Mouse (Mus musculus): ENCODE data around the gene Atp6v0e2. TPM values are rescaled to one million over a fixed set of nuclear protein-coding genes. Genes with fewer than 3 reads are reported as not detected.
A peak's percentile ranks its signal among the peaks of the same experiment; 100 is the strongest.

Atp6v0e2 gene
- total RNA-seq (2014; rRNA removed) (288 and 325 TPM in 2 replicates), polyA plus RNA-seq (2015; fragmentation: Nextera tagmentation; extraction: Ambion mirVana) (384 and 414 TPM in 2 replicates)

GRCm38 (mm10) chr6:48537105-48537954 lies at the start of gene Atp6v0e2:
Gene Atp6v0e2 (plus strand): TSS chr6:48537615.
- Histone ChIP-seq H3K27me3 (ENCODE audit: insufficient read depth, low read length) (no peaks in the 10 kb centered on the region), H3K4me3 (ENCODE audit: low read depth, low read length) (peak within 1 kb of the TSS; percentile 70), H3K9me3 (ENCODE audit: low read length) (no peaks in the 10 kb centered on the region), H3K4me2 (ENCODE audit: low read depth) (peak within 1 kb of the TSS; percentile 91), H3K27ac (ENCODE audit: low read depth, low read length) (peak within 1 kb of the TSS; percentile 85), H3K4me1 (ENCODE audit: insufficient read depth) (peaks cover 20% of the 10 kb centered on the region), H3K9ac (peak within 1 kb of the TSS; percentile 97), H3K36me3 (ENCODE audit: insufficient read depth) (peaks cover 35% of the 10 kb centered on the region)
- DNase-seq = peak; percentile 99
- peak; percentile 98 for ATAC-seq
- TF ChIP-seq CTCF (IDR thresholded peaks at IDR 0.05; ENCODE audit: low read depth) = no peak; the same call in 1 of the 2 replicates
- 3% methylated on average over 38 of the region's 38 CpGs for WGBS

GRCm38 (mm10) chr6:48487747-48488725 lies 49.4 kb upstream of the Atp6v0e2 start:
- Histone ChIP-seq H3K4me1 (ENCODE audit: insufficient read depth) (no peaks in the 10 kb centered on the region), H3K4me2 (ENCODE audit: low read depth) (0 out of 2 replicates have a peak overlapping the region, but pooled peaks have one; percentile 15), H3K27me3 (ENCODE audit: insufficient read depth, low read length) (no peaks in the 10 kb centered on the region), H3K27ac (ENCODE audit: low read depth, low read length) (no peak overlapping the region), H3K36me3 (ENCODE audit: insufficient read depth) (no peaks in the 10 kb centered on the region), H3K9me3 (ENCODE audit: low read length) (no peaks in the 10 kb centered on the region), H3K4me3 (ENCODE audit: low read depth, low read length) (no peak overlapping the region), H3K9ac (no peak overlapping the region)
- DNase-seq (no peak), ATAC-seq (peak; percentile 50; the same call in 1 of the 2 replicates)
- 17% methylated on average over 22 of the region's 25 CpGs for WGBS
- TF ChIP-seq CTCF (IDR thresholded peaks at IDR 0.05; ENCODE audit: low read depth) = no peak

GRCm38 (mm10) chr6:48489741-48490140 lies 47.7 kb upstream of the Atp6v0e2 start:
- Histone ChIP-seq H3K9ac (no peak overlapping the region), H3K27ac (ENCODE audit: low read depth, low read length) (no peak overlapping the region), H3K36me3 (ENCODE audit: insufficient read depth) (no peaks in the 10 kb centered on the region), H3K4me2 (ENCODE audit: low read depth) (no peak overlapping the region), H3K9me3 (ENCODE audit: low read length) (no peaks in the 10 kb centered on the region), H3K4me3 (ENCODE audit: low read depth, low read length) (no peak overlapping the region), H3K4me1 (ENCODE audit: insufficient read depth) (no peaks in the 10 kb centered on the region), H3K27me3 (ENCODE audit: insufficient read depth, low read length) (no peaks in the 10 kb centered on the region)
- DNase-seq (no peak), ATAC-seq (peak; percentile 23; the same call in 1 of the 2 replicates)
- WGBS = 58% methylated on average over 3 of the region's 3 CpGs
- TF ChIP-seq CTCF (IDR thresholded peaks at IDR 0.05; ENCODE audit: low read depth) = no peak

DNA sequence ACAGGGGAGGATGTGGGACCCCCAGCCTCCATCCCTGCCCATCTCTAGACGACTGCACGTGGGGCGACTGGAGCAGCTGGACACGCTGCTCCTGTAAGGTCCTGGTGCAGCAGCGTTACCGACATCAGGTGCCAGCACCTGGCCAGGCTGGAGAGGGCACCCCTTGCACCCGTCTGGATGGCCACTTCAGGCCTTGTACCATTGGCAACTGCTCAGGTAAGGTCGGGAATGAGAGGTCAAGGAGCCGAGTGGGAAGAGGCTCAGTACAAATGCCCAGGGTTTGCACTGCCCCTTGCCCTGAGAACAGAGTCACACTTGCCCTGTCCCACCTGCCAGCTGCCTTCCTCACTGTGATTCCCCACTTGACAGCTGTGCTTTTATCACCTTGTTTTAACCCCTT lies 46.1 kb upstream of the Atp6v0e2 start:
- WGBS = 72% methylated on average over 9 of the region's 9 CpGs
- H3K9ac ChIP-seq = no peak overlapping the region
- H3K36me3 ChIP-seq (ENCODE audit: insufficient read depth) = no peaks in the 10 kb centered on the region
- H3K9me3 ChIP-seq (ENCODE audit: low read length) = no peaks in the 10 kb centered on the region
- no peaks in the 10 kb centered on the region for H3K27me3 ChIP-seq (ENCODE audit: insufficient read depth, low read length)
- DNase-seq = no peak
- TF ChIP-seq CTCF (IDR thresholded peaks at IDR 0.05; ENCODE audit: low read depth) = no peak
- no peak overlapping the region for H3K4me3 ChIP-seq (ENCODE audit: low read depth, low read length)
- H3K4me2 ChIP-seq (ENCODE audit: low read depth) = no peak overlapping the region
- ATAC-seq = no peak
- H3K27ac ChIP-seq (ENCODE audit: low read depth, low read length) = no peak overlapping the region
- no peaks in the 10 kb centered on the region for H3K4me1 ChIP-seq (ENCODE audit: insufficient read depth)

GRCm38 (mm10) chr6:48493136-48493730 lies 44.2 kb upstream of the Atp6v0e2 start:
- DNase-seq = no peak
- TF ChIP-seq CTCF (IDR thresholded peaks at IDR 0.05; ENCODE audit: low read depth) = no peak
- Histone ChIP-seq H3K4me1 (ENCODE audit: insufficient read depth) (no peaks in the 10 kb centered on the region), H3K27ac (ENCODE audit: low read depth, low read length) (no peak overlapping the region), H3K36me3 (ENCODE audit: insufficient read depth) (no peaks in the 10 kb centered on the region), H3K27me3 (ENCODE audit: insufficient read depth, low read length) (no peaks in the 10 kb centered on the region), H3K4me3 (ENCODE audit: low read depth, low read length) (no peak overlapping the region), H3K9ac (no peak overlapping the region), H3K4me2 (ENCODE audit: low read depth) (no peak overlapping the region), H3K9me3 (ENCODE audit: low read length) (no peaks in the 10 kb centered on the region)
- ATAC-seq = no peak
- 13% methylated on average over 8 of the region's 8 CpGs for WGBS

DNA sequence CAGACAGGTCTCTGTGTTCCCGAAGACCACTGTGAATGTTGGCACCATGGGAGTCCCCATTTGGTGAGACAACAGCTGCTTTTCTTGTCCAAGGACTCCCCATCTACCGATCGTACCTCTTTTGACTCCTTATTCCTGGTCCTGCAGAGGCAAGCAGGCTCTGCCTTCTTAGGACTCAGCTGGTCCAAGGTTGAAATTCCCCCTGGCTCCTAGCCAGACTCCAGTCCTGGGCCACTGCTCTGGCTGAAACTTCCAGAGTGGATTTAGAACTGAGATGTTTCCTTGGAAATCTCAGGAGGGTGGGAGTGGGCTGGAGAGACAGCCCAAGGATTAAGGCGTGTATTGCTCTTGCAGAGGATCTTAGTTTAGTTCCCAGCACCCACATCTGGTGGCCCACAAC lies 39.9 kb upstream of the Atp6v0e2 start:
- Histone ChIP-seq H3K27me3 (ENCODE audit: insufficient read depth, low read length) (no peaks in the 10 kb centered on the region), H3K9me3 (ENCODE audit: low read length) (no peaks in the 10 kb centered on the region), H3K4me3 (ENCODE audit: low read depth, low read length) (no peak overlapping the region), H3K36me3 (ENCODE audit: insufficient read depth) (no peaks in the 10 kb centered on the region), H3K4me1 (ENCODE audit: insufficient read depth) (no peaks in the 10 kb centered on the region), H3K4me2 (ENCODE audit: low read depth) (no peak overlapping the region), H3K27ac (ENCODE audit: low read depth, low read length) (no peak overlapping the region), H3K9ac (no peak overlapping the region)
- DNase-seq = no peak
- no peak for ATAC-seq
- TF ChIP-seq CTCF (IDR thresholded peaks at IDR 0.05; ENCODE audit: low read depth) = no peak
- WGBS = 85% methylated on average over 4 of the region's 4 CpGs
